Mouse (Mus musculus): ENCODE measurements around the gene Tmem242. TPM values are rescaled to one million over a fixed set of nuclear protein-coding genes. Genes with fewer than 3 reads are reported as not detected.

Tmem242 gene
- polyA plus RNA-seq (2015; fragmentation: Nextera tagmentation; extraction: Ambion mirVana), result 130 and 139 TPM in 2 replicates

DNA sequence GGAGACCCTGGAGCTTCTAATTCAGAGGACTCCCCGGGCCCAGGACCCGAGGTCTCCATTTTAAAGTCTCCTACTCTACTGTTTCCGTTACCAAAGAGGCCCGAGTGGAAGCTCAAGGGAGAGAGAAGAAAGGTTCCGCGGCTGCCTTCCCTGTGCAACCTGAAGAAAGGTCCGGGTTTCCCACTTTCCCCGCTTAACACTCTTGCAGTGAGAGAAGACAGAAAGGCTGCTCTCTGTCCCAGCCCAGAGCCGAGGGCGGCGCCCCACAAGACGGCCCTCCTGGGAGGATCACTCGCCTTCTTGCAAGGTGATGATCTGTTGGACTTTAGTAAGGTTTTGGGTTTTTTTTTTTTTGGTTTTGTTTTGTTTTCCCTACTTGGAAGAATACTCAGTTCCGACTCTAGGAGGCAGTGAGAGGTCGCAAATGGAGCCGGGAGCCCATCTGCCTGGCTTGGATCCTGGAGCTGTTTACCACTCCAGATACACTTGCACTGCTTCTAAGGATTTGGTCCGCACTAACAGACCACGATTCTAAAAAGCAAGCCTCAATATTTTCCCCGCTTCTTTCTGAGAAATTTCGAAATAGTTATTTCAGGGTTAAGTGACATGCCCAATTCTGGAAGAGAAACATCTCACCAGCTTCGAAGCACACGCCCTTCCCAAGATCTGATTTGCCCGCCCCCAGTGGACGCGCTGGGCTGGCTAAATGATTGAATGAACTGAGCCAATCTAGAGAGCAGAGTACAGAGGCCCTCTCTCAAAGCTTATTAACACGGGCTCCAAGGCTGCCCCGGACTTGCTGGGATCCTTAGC, at the start of gene Tmem242:
Gene Tmem242, minus strand, starts transcription at position 101 of the 813 bp plus-strand sequence.
- peak within 1 kb of the TSS; percentile 80 for H3K4me2 ChIP-seq (ENCODE audit: low read length)
- H3K4me1 ChIP-seq (replicated peaks; ENCODE audit: insufficient read depth, low read length), result no peaks in the 10 kb centered on the region
- H3K4me3 ChIP-seq (replicated peaks; ENCODE audit: low read depth, low read length), result peak within 1 kb of the TSS; percentile 63
- H3K27me3 ChIP-seq (ENCODE audit: insufficient read depth, low read length), result no peaks in the 10 kb centered on the region
- peak; percentile 72 for TF ChIP-seq CTCF (IDR thresholded peaks at IDR 0.05; ENCODE audit: low read depth)
- peak within 1 kb of the TSS; percentile 87 for H3K27ac ChIP-seq
- H3K9me3 ChIP-seq (replicated peaks; ENCODE audit: low read length), result no peaks in the 10 kb centered on the region
- DNase-seq (ENCODE audit: low spot score), result peak; percentile 95
- no peaks in the 10 kb centered on the region for H3K36me3 ChIP-seq (ENCODE audit: insufficient read depth, low read length)
- peak; percentile 79 for ATAC-seq (replicated peaks; ENCODE audit: low FRiP score, low read depth)
- H3K9ac ChIP-seq (ENCODE audit: low read depth, low read length), result peak within 1 kb of the TSS; percentile 76
- WGBS, result under 1% methylated on average over 27 of the region's 27 CpGs

GRCm38 (mm10) chr17:5488156-5488555, 48.1 kb upstream of the Tmem242 start:
- TF ChIP-seq CTCF (IDR thresholded peaks at IDR 0.05; ENCODE audit: low read depth), result no peak
- no peaks in the 10 kb centered on the region for H3K36me3 ChIP-seq (ENCODE audit: insufficient read depth, low read length)
- H3K4me3 ChIP-seq (replicated peaks; ENCODE audit: low read depth, low read length), result no peak overlapping the region
- DNase-seq (ENCODE audit: low spot score) (no peak), ATAC-seq (replicated peaks; ENCODE audit: low FRiP score, low read depth) (no peak)
- H3K27me3 ChIP-seq (ENCODE audit: insufficient read depth, low read length), result no peaks in the 10 kb centered on the region
- 45% methylated on average over 9 of the region's 9 CpGs for WGBS
- H3K9me3 ChIP-seq (replicated peaks; ENCODE audit: low read length), result no peaks in the 10 kb centered on the region
- H3K4me2 ChIP-seq (ENCODE audit: low read length), result no peak overlapping the region
- no peaks in the 10 kb centered on the region; the same call in 1 of the 2 replicates for H3K4me1 ChIP-seq (replicated peaks; ENCODE audit: insufficient read depth, low read length)
- no peak overlapping the region for H3K9ac ChIP-seq (ENCODE audit: low read depth, low read length)
- H3K27ac ChIP-seq, result no peak overlapping the region

DNA sequence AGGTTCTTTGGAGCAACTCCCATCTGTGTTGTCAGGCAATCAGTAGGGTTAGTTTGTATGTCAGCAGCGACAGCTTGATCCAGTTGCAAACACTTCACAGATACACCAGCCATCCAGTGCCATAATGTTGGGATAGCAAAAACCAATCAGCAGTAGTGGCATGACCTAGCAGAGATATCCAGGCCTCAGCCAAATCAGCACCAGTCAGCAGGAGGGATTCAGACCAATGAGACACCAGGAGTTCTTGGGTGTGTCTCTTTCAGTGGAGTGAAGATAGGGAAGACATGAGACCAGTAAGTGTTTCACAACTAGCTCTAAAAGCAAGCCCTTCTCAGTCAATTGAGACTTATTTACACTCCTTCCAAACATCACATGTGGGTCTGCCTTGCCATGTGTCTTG, 44.6 kb upstream of the Tmem242 start:
- ATAC-seq (replicated peaks; ENCODE audit: low FRiP score, low read depth) (no peak), DNase-seq (ENCODE audit: low spot score) (no peak)
- TF ChIP-seq CTCF (IDR thresholded peaks at IDR 0.05; ENCODE audit: low read depth), result no peak
- H3K4me1 ChIP-seq (replicated peaks; ENCODE audit: insufficient read depth, low read length), result no peaks in the 10 kb centered on the region
- no peaks in the 10 kb centered on the region for H3K9me3 ChIP-seq (replicated peaks; ENCODE audit: low read length)
- H3K36me3 ChIP-seq (ENCODE audit: insufficient read depth, low read length), result no peaks in the 10 kb centered on the region
- no peaks in the 10 kb centered on the region for H3K27me3 ChIP-seq (ENCODE audit: insufficient read depth, low read length)
- 97% methylated on average over 1 of the region's 1 CpGs for WGBS
- H3K4me3 ChIP-seq (replicated peaks; ENCODE audit: low read depth, low read length), result no peak overlapping the region
- no peak overlapping the region for H3K27ac ChIP-seq
- no peak overlapping the region for H3K4me2 ChIP-seq (ENCODE audit: low read length)
- no peak overlapping the region for H3K9ac ChIP-seq (ENCODE audit: low read depth, low read length)

- TF ChIP-seq CTCF (IDR thresholded peaks at IDR 0.05; ENCODE audit: low read depth), result no peak
- Histone ChIP-seq H3K4me1 (replicated peaks; ENCODE audit: insufficient read depth, low read length) (no peaks in the 10 kb centered on the region), H3K4me2 (ENCODE audit: low read length) (no peak overlapping the region), H3K4me3 (replicated peaks; ENCODE audit: low read depth, low read length) (no peak overlapping the region), H3K9me3 (replicated peaks; ENCODE audit: low read length) (no peaks in the 10 kb centered on the region), H3K9ac (ENCODE audit: low read depth, low read length) (no peak overlapping the region), H3K27me3 (ENCODE audit: insufficient read depth, low read length) (no peaks in the 10 kb centered on the region), H3K27ac (no peak overlapping the region), H3K36me3 (ENCODE audit: insufficient read depth, low read length) (no peaks in the 10 kb centered on the region)
- ATAC-seq (replicated peaks; ENCODE audit: low FRiP score, low read depth) (no peak), DNase-seq (ENCODE audit: low spot score) (no peak)
- WGBS, result 47% methylated on average over 4 of the region's 4 CpGs
These were observed 43.4 kb upstream of the Tmem242 start for GRCm38 (mm10) chr17:5483456-5483855.

DNA sequence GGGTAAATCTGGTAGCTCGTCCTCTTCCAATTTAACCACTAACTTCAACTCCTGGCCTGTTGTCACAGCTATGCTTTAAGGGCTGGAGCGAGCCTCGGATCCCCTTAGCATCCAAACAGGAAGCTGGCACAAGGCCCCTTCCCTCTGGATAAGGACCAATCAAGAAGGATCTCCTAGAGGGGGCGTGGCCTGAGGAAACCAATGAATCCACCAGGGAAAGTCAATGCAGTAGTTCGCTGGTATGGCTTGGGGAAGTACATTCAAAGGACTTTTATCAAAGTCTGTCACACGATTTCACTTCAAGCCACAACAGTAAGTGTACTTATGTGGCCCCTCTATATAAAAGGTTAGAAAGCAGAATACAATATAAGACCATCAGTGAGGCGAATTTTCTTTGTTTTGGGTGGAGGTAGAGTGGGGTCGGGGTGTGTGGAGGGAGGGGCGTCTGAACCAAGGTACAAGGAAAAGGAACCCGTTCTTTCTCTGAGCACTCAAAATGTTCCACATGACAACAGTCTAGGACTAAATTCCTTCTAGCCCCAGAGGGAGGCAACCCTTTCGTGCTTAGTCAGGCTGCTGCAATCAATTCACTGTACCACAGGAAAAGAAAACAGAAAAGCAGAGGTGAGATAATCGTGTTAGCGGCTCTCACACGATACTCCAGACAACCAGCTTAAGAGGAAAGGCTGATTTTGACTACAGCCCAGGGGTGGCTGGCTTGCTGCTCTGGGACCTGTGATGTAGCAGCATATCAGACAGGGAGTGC, 36.1 kb upstream of the Tmem242 start:
- H3K36me3 ChIP-seq (ENCODE audit: insufficient read depth, low read length), result no peaks in the 10 kb centered on the region
- H3K27ac ChIP-seq, result no peak overlapping the region
- H3K27me3 ChIP-seq (ENCODE audit: insufficient read depth, low read length), result no peaks in the 10 kb centered on the region
- H3K9me3 ChIP-seq (replicated peaks; ENCODE audit: low read length), result no peaks in the 10 kb centered on the region
- H3K9ac ChIP-seq (ENCODE audit: low read depth, low read length), result no peak overlapping the region
- no peak for DNase-seq (ENCODE audit: low spot score)
- H3K4me2 ChIP-seq (ENCODE audit: low read length), result no peak overlapping the region
- H3K4me1 ChIP-seq (replicated peaks; ENCODE audit: insufficient read depth, low read length), result no peaks in the 10 kb centered on the region
- TF ChIP-seq CTCF (IDR thresholded peaks at IDR 0.05; ENCODE audit: low read depth), result no peak
- no peak overlapping the region for H3K4me3 ChIP-seq (replicated peaks; ENCODE audit: low read depth, low read length)
- ATAC-seq (replicated peaks; ENCODE audit: low FRiP score, low read depth), result no peak
- 61% methylated on average over 14 of the region's 14 CpGs for WGBS

- DNase-seq (ENCODE audit: low spot score), result no peak
- ATAC-seq (replicated peaks; ENCODE audit: low FRiP score, low read depth), result no peak
- Histone ChIP-seq H3K4me1 (replicated peaks; ENCODE audit: insufficient read depth, low read length) (no peaks in the 10 kb centered on the region), H3K9ac (ENCODE audit: low read depth, low read length) (no peak overlapping the region), H3K27ac (no peak overlapping the region), H3K36me3 (ENCODE audit: insufficient read depth, low read length) (no peaks in the 10 kb centered on the region), H3K4me3 (replicated peaks; ENCODE audit: low read depth, low read length) (no peak overlapping the region), H3K9me3 (replicated peaks; ENCODE audit: low read length) (no peaks in the 10 kb centered on the region), H3K27me3 (ENCODE audit: insufficient read depth, low read length) (no peaks in the 10 kb centered on the region), H3K4me2 (ENCODE audit: low read length) (no peak overlapping the region)
- no peak for TF ChIP-seq CTCF (IDR thresholded peaks at IDR 0.05; ENCODE audit: low read depth)
- 52% methylated on average over 3 of the region's 3 CpGs for WGBS
These were observed 32.2 kb upstream of the Tmem242 start for GRCm38 (mm10) chr17:5472268-5472667.
